Mouse (Mus musculus): ENCODE measurements around the gene Cd7. TPM values are rescaled to one million over a fixed set of nuclear protein-coding genes. Genes with fewer than 3 reads are reported as not detected.
A peak's percentile ranks its signal among the peaks of the same experiment; 100 is the strongest.

The Cd7 gene
- polyA plus RNA-seq, 1 experiment from 2014 or later, result 0.29 TPM

DNA sequence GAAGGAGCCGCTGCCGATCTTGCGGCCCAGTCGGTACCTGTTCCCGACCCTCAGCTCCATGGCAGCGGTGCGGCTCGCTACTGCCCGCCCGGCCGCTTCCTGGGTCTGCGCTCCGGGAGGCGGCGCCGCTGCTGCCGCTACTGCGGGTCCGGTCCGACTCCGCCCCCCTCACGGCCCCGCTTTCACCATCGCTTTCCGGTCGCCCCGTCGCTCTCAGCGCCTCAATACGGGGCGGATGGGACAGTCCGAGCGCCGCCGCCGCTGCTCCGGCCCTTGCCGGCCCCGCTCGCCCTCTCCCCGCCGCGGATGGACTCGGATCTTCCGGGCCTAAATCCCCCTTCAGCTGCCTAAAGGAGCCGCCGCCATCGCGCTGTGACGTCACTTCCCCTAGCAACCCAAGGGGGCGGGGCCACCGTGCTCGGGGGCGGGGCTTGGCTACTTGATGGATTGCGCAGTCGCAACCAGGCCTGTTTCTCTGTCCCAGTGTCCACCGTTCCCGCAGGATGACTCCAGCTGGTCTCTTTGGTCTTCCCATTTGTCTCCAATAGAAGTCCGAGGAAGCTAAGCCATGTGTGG lies 48.2 kb downstream of the Cd7 start, which contains the start of gene Csnk1d:
Gene Csnk1d, minus strand, starts transcription at position 380 of the 576 bp plus-strand sequence.
- ATAC-seq (ENCODE audit: extremely low read depth, insufficient number of reproducible peaks, low FRiP score, low TSS enrichment), result peak; percentile 76
- Histone ChIP-seq H3K4me3 (peak within 1 kb of the TSS; percentile 99), H3K9me3 (no peaks in the 10 kb centered on the region), H3K4me1 (peaks cover 69% of the 10 kb centered on the region), H3K27ac (replicated peaks) (peak within 1 kb of the TSS; percentile 98), H3K4me2 (peak within 1 kb of the TSS; percentile 96), H3K36me3 (peaks cover 16% of the 10 kb centered on the region), H3K27me3 (replicated peaks) (no peaks in the 10 kb centered on the region), H3K9ac (peak within 1 kb of the TSS; percentile 100)
- WGBS, result under 1% methylated on average over 59 of the region's 59 CpGs

DNA sequence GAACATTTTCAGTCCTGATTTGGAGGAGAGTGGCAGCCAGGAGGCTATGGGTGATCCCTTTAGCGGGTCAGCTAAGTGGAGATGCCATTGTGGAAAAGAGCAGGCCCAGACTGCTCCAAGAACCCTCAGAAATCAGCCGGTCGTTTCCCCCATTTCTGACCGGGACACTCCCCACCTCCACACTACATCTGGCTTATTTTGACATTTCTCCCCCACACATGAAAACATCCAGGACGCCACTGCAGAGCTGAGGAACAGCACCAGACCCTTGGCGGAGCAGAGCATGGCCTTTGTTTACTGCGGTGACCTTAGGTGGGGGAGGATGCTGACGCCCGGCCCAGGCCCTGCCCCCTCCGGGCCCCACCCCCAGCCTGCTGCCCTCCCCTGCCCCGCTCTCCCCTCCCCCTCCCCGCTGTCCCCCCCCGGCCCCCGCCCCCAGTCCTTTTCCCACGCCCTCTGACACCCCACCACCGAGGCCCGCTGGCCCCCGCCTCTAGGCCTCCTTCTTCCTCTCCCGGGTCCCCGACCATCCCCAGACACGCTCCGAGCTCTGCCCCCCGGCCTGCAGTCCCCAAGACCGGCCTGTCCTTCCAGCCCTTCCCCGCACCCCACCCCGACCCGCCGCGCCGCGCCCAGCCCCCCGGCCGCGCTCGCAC lies 49.0 kb downstream of the Cd7 start:
- peak overlapping the region; percentile 99 for H3K4me3 ChIP-seq
- peak; percentile 64 for ATAC-seq (ENCODE audit: extremely low read depth, insufficient number of reproducible peaks, low FRiP score, low TSS enrichment)
- peak overlapping the region; percentile 98 for H3K27ac ChIP-seq (replicated peaks)
- no peaks in the 10 kb centered on the region for H3K9me3 ChIP-seq
- 2% methylated on average over 26 of the region's 35 CpGs for WGBS
- H3K4me2 ChIP-seq, result peak overlapping the region; percentile 96
- H3K9ac ChIP-seq, result peak overlapping the region; percentile 100
- peaks cover 23% of the 10 kb centered on the region for H3K36me3 ChIP-seq
- H3K4me1 ChIP-seq, result peaks cover 72% of the 10 kb centered on the region
- no peaks in the 10 kb centered on the region for H3K27me3 ChIP-seq (replicated peaks)

DNA sequence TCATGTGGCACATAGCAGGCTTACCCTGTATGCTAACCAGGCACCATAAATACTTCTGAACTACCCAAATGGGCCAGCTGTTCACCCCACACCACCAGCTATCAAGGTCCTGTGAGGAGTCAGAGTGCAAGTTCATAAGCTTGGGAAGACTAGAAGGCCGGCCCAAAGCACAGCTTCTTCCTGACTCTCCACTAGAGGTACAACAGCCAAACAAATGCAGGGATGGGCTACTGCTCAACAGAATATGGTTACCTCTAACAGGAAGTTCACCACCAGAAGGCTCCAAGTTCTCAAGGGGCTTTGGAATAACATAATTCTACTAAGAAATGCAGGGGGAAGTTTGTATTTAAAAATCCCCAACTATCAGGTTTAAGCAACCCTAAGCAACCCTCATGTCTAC lies 49.7 kb downstream of the Cd7 start:
- peak overlapping the region; percentile 98 for H3K27ac ChIP-seq (replicated peaks)
- WGBS, result 27% methylated on average over 1 of the region's 1 CpGs
- no peaks in the 10 kb centered on the region for H3K27me3 ChIP-seq (replicated peaks)
- H3K36me3 ChIP-seq, result peaks cover 31% of the 10 kb centered on the region
- peak overlapping the region; percentile 96 for H3K4me2 ChIP-seq
- H3K4me1 ChIP-seq, result peaks cover 79% of the 10 kb centered on the region
- H3K4me3 ChIP-seq, result peak overlapping the region; percentile 99
- no peaks in the 10 kb centered on the region for H3K9me3 ChIP-seq
- no peak for ATAC-seq (ENCODE audit: extremely low read depth, insufficient number of reproducible peaks, low FRiP score, low TSS enrichment)
- peak overlapping the region; percentile 100 for H3K9ac ChIP-seq

DNA sequence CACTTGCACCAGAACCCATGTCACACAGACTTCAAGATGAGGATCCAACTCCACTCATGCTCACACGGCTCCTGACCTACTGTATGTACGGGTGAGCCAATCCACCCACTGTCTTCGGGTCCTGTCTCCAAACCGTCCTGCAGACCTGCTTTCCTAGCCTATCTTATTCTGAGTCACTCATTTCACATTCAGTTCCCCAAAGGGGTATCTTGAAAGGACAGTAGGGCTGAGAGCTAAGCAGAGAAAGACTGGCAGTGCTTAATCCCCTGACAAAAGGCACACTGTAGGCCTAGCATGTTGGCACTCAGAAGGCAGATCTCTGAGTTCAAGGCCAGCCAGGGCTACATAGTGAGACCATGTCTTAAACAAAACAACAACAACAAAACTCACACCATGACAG lies 50.8 kb downstream of the Cd7 start:
- H3K9me3 ChIP-seq, result no peaks in the 10 kb centered on the region
- ATAC-seq (ENCODE audit: extremely low read depth, insufficient number of reproducible peaks, low FRiP score, low TSS enrichment), result no peak
- H3K36me3 ChIP-seq, result peaks cover 40% of the 10 kb centered on the region
- H3K4me1 ChIP-seq, result peaks cover 85% of the 10 kb centered on the region
- 66% methylated on average over 4 of the region's 4 CpGs for WGBS
- peak overlapping the region; percentile 96 for H3K4me2 ChIP-seq
- H3K9ac ChIP-seq, result peak overlapping the region; percentile 100; the same call in 1 of the 2 replicates
- H3K27me3 ChIP-seq (replicated peaks), result no peaks in the 10 kb centered on the region
- H3K27ac ChIP-seq (replicated peaks), result no peak overlapping the region
- peak overlapping the region; percentile 99 for H3K4me3 ChIP-seq

DNA sequence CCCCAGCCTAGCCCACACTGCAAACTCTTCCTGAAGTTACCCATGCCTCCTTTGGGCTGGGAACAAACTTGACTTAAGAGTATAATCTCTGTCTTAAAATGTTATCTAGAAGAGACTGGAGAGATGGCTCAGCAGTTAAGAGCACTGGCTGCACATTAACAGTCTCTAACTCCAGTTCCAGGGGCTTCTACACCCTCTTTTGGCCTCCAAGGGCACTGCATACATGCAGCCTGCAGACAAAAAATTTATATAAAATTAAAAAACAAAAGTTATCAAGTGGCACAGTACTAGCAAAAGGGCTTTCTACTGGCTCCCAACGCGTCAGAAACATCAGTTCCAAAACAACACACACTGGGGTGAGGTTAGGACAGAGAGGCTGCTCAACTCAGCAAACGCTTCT lies 51.6 kb downstream of the Cd7 start:
- Histone ChIP-seq H3K9ac (peak overlapping the region; percentile 48; the same call in 1 of the 2 replicates), H3K4me1 (peaks cover 83% of the 10 kb centered on the region), H3K36me3 (peaks cover 48% of the 10 kb centered on the region), H3K27ac (replicated peaks) (no peak overlapping the region), H3K9me3 (no peaks in the 10 kb centered on the region), H3K4me3 (0 out of 2 replicates have a peak overlapping the region, but pooled peaks have one; percentile 10), H3K27me3 (replicated peaks) (no peaks in the 10 kb centered on the region), H3K4me2 (peak overlapping the region; percentile 96)
- ATAC-seq (ENCODE audit: extremely low read depth, insufficient number of reproducible peaks, low FRiP score, low TSS enrichment), result no peak
- 62% methylated on average over 3 of the region's 3 CpGs for WGBS

Other genes starting within 250 kb of the Cd7 start
- gene Dus1l, start 243.0 kb downstream of the Cd7 start, polyA plus RNA-seq (2015; fragmentation: Nextera tagmentation; extraction: Ambion mirVana), result 40.8 and 45.2 TPM in 2 replicates
- gene Fasn, start 214.9 kb downstream of the Cd7 start, polyA plus RNA-seq (2015; fragmentation: Nextera tagmentation; extraction: Ambion mirVana), result 23.2 and 26.4 TPM in 2 replicates
- 3.1 and 3.7 TPM in 2 replicates for gene Ccdc57, start 106.5 kb downstream of the Cd7 start, polyA plus RNA-seq (2015; fragmentation: Nextera tagmentation; extraction: Ambion mirVana)
- gene Slc16a3, start 90.9 kb downstream of the Cd7 start, polyA plus RNA-seq (2015; fragmentation: Nextera tagmentation; extraction: Ambion mirVana), result 224 and 258 TPM in 2 replicates
- gene Csnk1d, start 48.1 kb downstream of the Cd7 start, polyA plus RNA-seq (2015; fragmentation: Nextera tagmentation; extraction: Ambion mirVana), result 71.4 and 71.5 TPM in 2 replicates
- gene Sectm1b, start 24.2 kb upstream of the Cd7 start, polyA plus RNA-seq (2015; fragmentation: Nextera tagmentation; extraction: Ambion mirVana), result not detected in 2 replicates
- 0.11 TPM in 1 of 2 replicates, not detected in the other for gene Sectm1a, start 41.8 kb upstream of the Cd7 start, polyA plus RNA-seq (2015; fragmentation: Nextera tagmentation; extraction: Ambion mirVana)
- not detected in 2 replicates for gene Tex19.2, start 79.3 kb upstream of the Cd7 start, polyA plus RNA-seq (2015; fragmentation: Nextera tagmentation; extraction: Ambion mirVana)
- gene Tex19.1, start 106.7 kb upstream of the Cd7 start, polyA plus RNA-seq (2015; fragmentation: Nextera tagmentation; extraction: Ambion mirVana), result not detected in 2 replicates
- not detected in 2 replicates for gene Uts2r, start 120.9 kb upstream of the Cd7 start, polyA plus RNA-seq (2015; fragmentation: Nextera tagmentation; extraction: Ambion mirVana)
- gene Hexdc, start 165.0 kb upstream of the Cd7 start, polyA plus RNA-seq (2015; fragmentation: Nextera tagmentation; extraction: Ambion mirVana), result 7.6 and 8.4 TPM in 2 replicates
- 28.4 and 34.6 TPM in 2 replicates for gene Ogfod3, start 165.3 kb upstream of the Cd7 start, polyA plus RNA-seq (2015; fragmentation: Nextera tagmentation; extraction: Ambion mirVana)
- 21.5 and 21.6 TPM in 2 replicates for gene Cybc1, start 189.9 kb upstream of the Cd7 start, polyA plus RNA-seq (2015; fragmentation: Nextera tagmentation; extraction: Ambion mirVana)
- 46.1 and 52.9 TPM in 2 replicates for gene Narf, start 197.8 kb upstream of the Cd7 start, polyA plus RNA-seq (2015; fragmentation: Nextera tagmentation; extraction: Ambion mirVana)
- gene Foxk2, start 220.6 kb upstream of the Cd7 start, polyA plus RNA-seq (2015; fragmentation: Nextera tagmentation; extraction: Ambion mirVana), result 5.0 and 5.1 TPM in 2 replicates